Mouse (Mus musculus): ENCODE data around the gene Mier1. TPM values are rescaled to one million over a fixed set of nuclear protein-coding genes. Genes with fewer than 3 reads are reported as not detected.
"Not testable (repeated sequence)": the region's sequence is repeated elsewhere in the genome, so short reads cannot be mapped to it uniquely, and the experiment has no call there.

Mier1 gene
- polyA plus RNA-seq, 1 experiment from 2014 or later: 31.0 TPM

DNA sequence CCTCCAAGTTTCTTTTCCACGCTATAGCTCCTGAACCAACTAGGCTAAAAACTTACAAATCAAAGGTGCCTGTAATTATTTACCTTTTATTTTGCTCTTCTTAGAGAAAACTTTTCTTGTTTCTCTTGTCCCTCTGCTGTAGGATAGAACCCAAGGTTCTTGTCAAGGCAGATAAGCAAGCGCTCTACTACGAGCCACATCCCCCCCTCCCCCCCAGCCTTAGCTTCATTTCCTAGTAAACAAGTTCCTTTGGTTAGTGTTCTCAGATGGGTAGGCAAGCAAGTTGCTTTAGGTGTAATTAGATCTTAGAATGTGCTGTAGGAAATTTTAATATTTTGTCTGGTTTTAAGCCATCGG lies 5.8 kb downstream of the Mier1 start:
- H3K4me3 ChIP-seq: peak overlapping the region; percentile 91
- no peaks in the 10 kb centered on the region for H3K9me3 ChIP-seq (replicated peaks)
- H3K4me1 ChIP-seq: peaks cover 37% of the 10 kb centered on the region
- peaks cover 4% of the 10 kb centered on the region; the same call in 1 of the 2 replicates for H3K36me3 ChIP-seq
- peaks cover 5% of the 10 kb centered on the region; the same call in 1 of the 2 replicates for H3K27me3 ChIP-seq (ENCODE audit: low read depth, poor library complexity, severe bottlenecking)
- H3K27ac ChIP-seq (replicated peaks): peak overlapping the region; percentile 98
- 21% methylated on average over 4 of the region's 4 CpGs for WGBS
- DNase-seq (ENCODE audit: low spot score): no peak

DNA sequence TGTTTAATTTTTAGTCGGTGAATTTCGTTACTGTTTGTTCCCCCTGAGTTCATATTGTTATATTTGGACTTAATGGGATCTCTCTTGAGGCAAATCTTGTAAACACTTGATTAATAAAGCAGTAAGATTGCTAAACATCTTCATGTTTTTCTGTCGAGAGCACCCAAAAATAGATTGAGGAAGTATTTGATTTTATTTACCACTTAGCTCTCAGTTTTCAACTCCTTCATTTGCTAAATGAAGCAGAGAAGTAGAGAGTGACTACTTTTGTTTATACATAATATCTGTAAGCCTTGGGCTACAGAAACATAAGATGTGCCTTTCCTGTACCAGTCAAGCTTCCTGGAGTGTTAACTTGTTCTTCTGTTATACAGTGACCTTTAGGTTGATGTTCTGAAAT lies 6.2 kb downstream of the Mier1 start:
- peak overlapping the region; percentile 98; the same call in 1 of the 2 replicates for H3K27ac ChIP-seq (replicated peaks)
- H3K4me3 ChIP-seq: peak overlapping the region; percentile 91
- no peak for DNase-seq (ENCODE audit: low spot score)
- H3K9me3 ChIP-seq (replicated peaks): no peaks in the 10 kb centered on the region
- H3K36me3 ChIP-seq: peaks cover 4% of the 10 kb centered on the region; the same call in 1 of the 2 replicates
- peaks cover 33% of the 10 kb centered on the region for H3K4me1 ChIP-seq
- peaks cover 5% of the 10 kb centered on the region; the same call in 1 of the 2 replicates for H3K27me3 ChIP-seq (ENCODE audit: low read depth, poor library complexity, severe bottlenecking)
- 48% methylated on average over 3 of the region's 3 CpGs for WGBS

DNA sequence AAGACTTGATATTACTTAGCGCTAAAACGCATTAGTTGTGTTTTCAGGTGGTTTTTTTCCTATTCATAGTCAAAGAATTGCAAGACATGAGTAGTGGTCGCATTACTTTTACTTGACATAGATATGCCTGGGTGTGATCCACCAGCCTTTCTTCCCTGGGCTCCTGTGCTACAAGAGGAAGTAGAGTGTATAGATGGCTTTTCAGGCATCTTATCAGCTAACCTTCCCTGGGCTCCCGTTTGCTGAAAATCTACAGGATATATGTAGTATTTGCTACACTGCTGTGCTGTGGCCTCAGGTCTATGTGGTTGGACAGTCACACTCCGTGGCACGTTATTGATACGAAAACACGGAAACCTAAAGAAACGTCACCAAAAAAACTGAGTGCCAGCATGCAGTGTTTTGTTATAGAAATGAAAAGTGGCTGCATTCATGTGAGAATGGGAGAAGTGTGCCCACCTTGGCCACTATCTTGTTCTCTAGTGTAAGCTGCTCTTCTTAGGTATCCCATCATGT lies 6.7 kb downstream of the Mier1 start:
- H3K4me3 ChIP-seq: peak overlapping the region; percentile 91

DNA sequence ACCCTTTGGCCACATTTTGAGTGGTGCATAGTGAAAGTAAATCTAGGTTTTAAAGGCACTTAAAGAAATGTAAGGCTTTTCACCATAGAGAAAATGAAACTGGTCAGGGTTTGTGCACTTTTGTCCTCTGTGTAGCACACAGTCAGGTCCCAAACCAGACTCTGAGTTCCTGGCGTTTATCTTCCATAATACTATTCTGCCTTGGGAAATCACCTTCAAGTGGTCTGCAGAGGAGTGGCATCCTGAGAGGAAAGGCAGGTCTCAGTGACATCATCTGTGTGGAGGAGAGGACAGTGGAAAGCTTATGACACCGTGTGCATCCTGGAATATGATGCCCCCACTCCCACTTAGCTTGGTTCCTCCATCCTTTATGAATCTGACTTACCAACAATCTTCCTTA lies 8.9 kb downstream of the Mier1 start:
- H3K27me3 ChIP-seq (ENCODE audit: low read depth, poor library complexity, severe bottlenecking): peaks cover 2% of the 10 kb centered on the region; the same call in 1 of the 2 replicates
- H3K4me1 ChIP-seq: peaks cover 23% of the 10 kb centered on the region
- 85% methylated on average over 2 of the region's 2 CpGs for WGBS
- no peak overlapping the region for H3K27ac ChIP-seq (replicated peaks)
- no peaks in the 10 kb centered on the region for H3K36me3 ChIP-seq
- H3K9me3 ChIP-seq (replicated peaks): no peaks in the 10 kb centered on the region
- H3K4me3 ChIP-seq: no peak overlapping the region
- no peak for DNase-seq (ENCODE audit: low spot score)

More for the DNA sequence above, 6.7 kb downstream of the Mier1 start:
- H3K36me3 ChIP-seq: peaks cover 4% of the 10 kb centered on the region; the same call in 1 of the 2 replicates
- peaks cover 5% of the 10 kb centered on the region; the same call in 1 of the 2 replicates for H3K27me3 ChIP-seq (ENCODE audit: low read depth, poor library complexity, severe bottlenecking)
- no peak overlapping the region for H3K27ac ChIP-seq (replicated peaks)
- no peak for DNase-seq (ENCODE audit: low spot score)
- peaks cover 27% of the 10 kb centered on the region for H3K4me1 ChIP-seq
- 92% methylated on average over 9 of the region's 9 CpGs for WGBS
- H3K9me3 ChIP-seq (replicated peaks): no peaks in the 10 kb centered on the region

DNA sequence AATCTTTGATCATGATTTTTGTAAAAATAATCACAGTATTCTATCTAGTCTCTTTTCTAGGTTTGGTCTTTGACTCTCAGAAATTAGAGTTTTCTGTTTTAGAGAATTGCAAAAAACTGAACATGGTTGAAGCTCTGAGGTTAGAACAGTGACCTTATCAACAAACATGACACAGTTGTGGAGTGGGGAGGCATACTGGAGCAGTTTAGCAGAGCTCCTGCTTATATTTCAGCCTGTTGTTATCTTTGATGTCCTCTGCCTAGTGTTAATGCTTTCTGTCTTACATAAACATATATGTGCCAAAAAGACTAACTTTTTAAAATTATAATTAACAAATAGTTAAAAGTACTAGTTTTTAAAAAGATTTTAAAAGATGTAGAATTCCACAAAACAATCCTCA lies 9.4 kb downstream of the Mier1 start:
- DNase-seq (ENCODE audit: low spot score): no peak
- Histone ChIP-seq H3K9me3 (replicated peaks) (no peaks in the 10 kb centered on the region), H3K36me3 (no peaks in the 10 kb centered on the region), H3K27me3 (ENCODE audit: low read depth, poor library complexity, severe bottlenecking) (no peaks in the 10 kb centered on the region), H3K4me1 (peaks cover 21% of the 10 kb centered on the region), H3K4me3 (no peak overlapping the region), H3K27ac (replicated peaks) (no peak overlapping the region)

DNA sequence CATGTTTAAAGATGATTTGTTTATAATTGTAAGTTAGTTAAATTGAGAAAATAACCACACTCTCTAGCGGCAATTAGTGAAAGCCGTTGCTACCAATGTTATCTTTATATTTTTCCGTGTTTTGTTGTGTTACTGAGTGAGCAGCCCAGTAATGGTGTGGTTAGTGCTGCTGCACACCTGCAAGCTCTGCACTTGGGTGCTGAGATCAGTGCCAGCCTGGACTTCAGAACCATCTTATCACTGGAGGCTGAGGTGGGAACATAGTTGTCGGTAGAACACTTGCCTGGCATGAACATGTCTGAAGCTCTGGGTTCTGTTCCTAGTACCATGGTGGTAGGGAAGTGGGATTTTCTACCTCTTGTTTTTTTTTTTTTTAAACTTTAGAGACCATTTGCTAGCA lies 12.3 kb downstream of the Mier1 start:
- H3K36me3 ChIP-seq: peaks cover 9% of the 10 kb centered on the region
- H3K27ac ChIP-seq (replicated peaks): no peak overlapping the region
- H3K27me3 ChIP-seq (ENCODE audit: low read depth, poor library complexity, severe bottlenecking): no peaks in the 10 kb centered on the region
- H3K9me3 ChIP-seq (replicated peaks): no peaks in the 10 kb centered on the region
- H3K4me1 ChIP-seq: no peaks in the 10 kb centered on the region
- no peak overlapping the region for H3K4me3 ChIP-seq
- no peak for DNase-seq (ENCODE audit: low spot score)
- WGBS: 93% methylated on average over 4 of the region's 4 CpGs

DNA sequence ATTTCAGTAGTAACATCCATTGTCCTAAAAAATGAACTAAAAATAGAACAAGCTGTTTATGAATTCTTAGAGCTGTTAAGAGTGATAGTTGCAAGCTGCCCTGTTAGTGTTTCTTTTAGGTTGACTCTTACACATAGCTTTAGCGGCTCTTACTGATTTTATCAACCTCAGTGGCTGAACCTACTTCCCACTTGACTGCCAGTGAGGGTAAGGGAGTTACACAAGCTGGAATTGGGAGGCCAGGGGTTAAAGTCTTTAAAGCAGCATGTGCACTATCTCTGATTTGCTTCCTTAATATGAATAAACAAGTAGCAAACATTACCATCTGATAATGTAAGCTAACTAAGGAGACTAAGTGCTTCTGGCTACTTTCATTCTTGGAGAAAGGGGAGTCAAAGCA lies 22.8 kb downstream of the Mier1 start:
- Histone ChIP-seq H3K4me3 (no peak overlapping the region), H3K27me3 (ENCODE audit: low read depth, poor library complexity, severe bottlenecking) (no peaks in the 10 kb centered on the region), H3K27ac (replicated peaks) (no peak overlapping the region), H3K9me3 (replicated peaks) (no peaks in the 10 kb centered on the region), H3K4me1 (no peaks in the 10 kb centered on the region), H3K36me3 (peaks cover 83% of the 10 kb centered on the region)
- WGBS: 90% methylated on average over 1 of the region's 1 CpGs
- no peak for DNase-seq (ENCODE audit: low spot score)

DNA sequence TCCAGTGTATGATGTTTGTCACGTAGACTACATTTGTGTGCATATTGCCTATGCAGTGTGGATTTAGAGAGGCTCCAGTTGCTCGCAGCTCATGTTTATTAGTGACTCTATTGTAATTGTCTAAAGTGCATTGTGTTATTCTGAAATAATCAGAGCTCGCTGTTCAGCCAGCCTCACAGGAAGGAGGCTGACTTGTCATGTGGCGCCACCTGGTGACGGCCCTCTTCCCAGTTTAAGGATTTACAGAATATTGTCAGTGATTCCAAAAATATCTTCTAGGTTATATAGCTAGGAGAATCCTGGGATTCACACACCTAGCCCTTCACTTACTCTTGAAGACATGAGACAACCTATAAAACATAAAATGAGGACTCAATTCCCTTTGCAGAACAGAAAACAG lies 32.1 kb downstream of the Mier1 start:
- peak; percentile 59 for DNase-seq (ENCODE audit: low spot score)
- H3K4me3 ChIP-seq: no peak overlapping the region
- no peaks in the 10 kb centered on the region for H3K27me3 ChIP-seq (ENCODE audit: low read depth, poor library complexity, severe bottlenecking)
- peaks cover 90% of the 10 kb centered on the region for H3K36me3 ChIP-seq
- H3K9me3 ChIP-seq (replicated peaks): no peaks in the 10 kb centered on the region
- no peaks in the 10 kb centered on the region for H3K4me1 ChIP-seq
- no peak overlapping the region for H3K27ac ChIP-seq (replicated peaks)
- 58% methylated on average over 5 of the region's 5 CpGs for WGBS

DNA sequence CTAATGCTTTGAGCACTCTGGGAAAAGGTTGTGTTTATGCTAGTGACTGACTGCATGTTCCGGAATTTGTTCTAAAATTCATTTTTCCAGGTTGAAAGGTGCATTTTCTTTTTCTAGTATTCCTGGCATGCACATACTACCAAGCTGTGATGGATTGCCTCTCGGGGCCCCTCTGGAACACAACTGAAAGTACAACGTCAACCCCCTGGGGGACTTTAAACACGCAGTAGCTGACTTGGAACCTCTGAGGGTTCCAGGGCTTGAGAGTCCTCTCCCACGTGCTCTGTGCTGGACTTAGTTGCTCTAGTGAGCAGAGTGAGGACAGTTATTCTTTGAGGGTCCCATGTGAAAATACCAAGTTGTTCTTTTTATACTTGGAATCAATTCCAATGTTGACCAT lies 37.8 kb downstream of the Mier1 start:
- H3K4me3 ChIP-seq: no peak overlapping the region
- DNase-seq (ENCODE audit: low spot score): no peak
- H3K27ac ChIP-seq (replicated peaks): no peak overlapping the region
- no peaks in the 10 kb centered on the region for H3K27me3 ChIP-seq (ENCODE audit: low read depth, poor library complexity, severe bottlenecking)
- H3K9me3 ChIP-seq (replicated peaks): no peaks in the 10 kb centered on the region
- peaks cover 99% of the 10 kb centered on the region for H3K36me3 ChIP-seq
- no peaks in the 10 kb centered on the region for H3K4me1 ChIP-seq
- WGBS: 95% methylated on average over 5 of the region's 5 CpGs

DNA sequence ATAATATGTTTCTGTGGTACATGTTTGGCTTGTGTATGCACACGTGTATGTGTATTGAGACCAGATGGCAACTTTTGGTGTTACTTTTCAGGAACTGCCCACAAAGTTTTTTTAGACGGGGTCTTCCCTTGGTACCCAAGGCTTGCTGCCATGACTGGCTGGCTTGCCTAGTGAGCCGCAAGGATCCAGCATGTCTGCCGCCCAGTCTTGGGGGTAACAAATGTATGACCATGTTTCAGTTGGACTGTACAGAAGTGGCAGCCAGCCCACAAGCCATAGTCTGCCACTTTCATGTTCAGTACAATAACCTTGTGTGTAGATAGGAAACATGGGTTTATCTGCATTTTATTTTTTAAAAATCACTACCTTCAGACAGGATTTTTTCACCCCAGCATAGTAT lies 44.6 kb downstream of the Mier1 start:
- Histone ChIP-seq H3K4me3 (no peak overlapping the region), H3K36me3 (peaks cover 100% of the 10 kb centered on the region), H3K9me3 (replicated peaks) (no peaks in the 10 kb centered on the region), H3K27me3 (ENCODE audit: low read depth, poor library complexity, severe bottlenecking) (no peaks in the 10 kb centered on the region), H3K27ac (replicated peaks) (no peak overlapping the region), H3K4me1 (no peaks in the 10 kb centered on the region)
- no peak for DNase-seq (ENCODE audit: low spot score)
- WGBS: 92% methylated on average over 4 of the region's 4 CpGs

DNA sequence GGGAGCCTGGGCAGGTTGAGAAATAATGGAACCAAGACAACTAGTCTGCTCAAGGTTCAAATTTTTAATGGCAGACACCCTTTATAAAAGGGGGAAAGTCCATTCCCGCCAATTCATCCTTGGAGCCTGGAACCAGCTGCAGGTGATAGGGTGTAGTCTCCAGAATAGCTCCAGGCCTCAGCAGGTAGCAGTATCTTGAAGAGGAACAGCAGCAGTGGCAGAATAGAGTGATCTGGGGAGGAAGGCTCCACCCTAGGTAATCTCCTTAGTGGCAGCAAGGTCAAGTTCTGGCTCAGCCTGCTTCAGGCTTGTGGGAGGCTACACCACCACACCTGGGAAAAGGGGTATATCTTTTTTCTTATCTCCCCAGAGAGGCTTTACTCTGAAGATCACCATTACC lies 52.0 kb downstream of the Mier1 start:
- H3K9me3 ChIP-seq (replicated peaks); H3K27me3 ChIP-seq (ENCODE audit: low read depth, poor library complexity, severe bottlenecking); H3K4me1 ChIP-seq; H3K27ac ChIP-seq (replicated peaks); DNase-seq (ENCODE audit: low spot score); H3K4me3 ChIP-seq: not testable (repeated sequence)
- 97% methylated on average over 1 of the region's 1 CpGs for WGBS
- H3K36me3 ChIP-seq: peaks cover 67% of the 10 kb centered on the region

DNA sequence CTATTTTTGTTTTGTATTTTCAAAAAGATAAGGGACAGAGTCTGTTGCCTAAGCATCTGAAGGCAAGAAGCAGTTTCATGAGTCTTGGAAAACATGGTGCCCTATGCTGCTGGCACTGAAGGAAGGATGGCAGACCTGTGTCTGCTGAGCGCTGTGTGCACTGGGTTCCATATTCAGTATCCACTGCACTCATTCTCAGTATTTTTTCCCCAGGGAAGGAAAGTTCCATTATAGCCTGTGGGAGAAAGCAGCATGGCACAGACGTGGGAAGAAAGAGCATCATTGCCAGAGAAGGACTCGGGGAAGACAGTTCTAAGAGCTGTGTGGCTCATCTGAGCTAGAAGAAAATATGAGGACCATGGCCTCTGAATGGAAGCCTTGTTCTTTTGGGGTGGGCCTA lies 57.1 kb downstream of the Mier1 start:
- H3K4me3 ChIP-seq: no peak overlapping the region
- H3K9me3 ChIP-seq (replicated peaks): no peaks in the 10 kb centered on the region
- DNase-seq (ENCODE audit: low spot score): no peak
- H3K27me3 ChIP-seq (ENCODE audit: low read depth, poor library complexity, severe bottlenecking): no peaks in the 10 kb centered on the region
- H3K27ac ChIP-seq (replicated peaks): no peak overlapping the region
- no peaks in the 10 kb centered on the region for H3K4me1 ChIP-seq
- peaks cover 58% of the 10 kb centered on the region for H3K36me3 ChIP-seq
- WGBS: 95% methylated on average over 3 of the region's 3 CpGs

DNA sequence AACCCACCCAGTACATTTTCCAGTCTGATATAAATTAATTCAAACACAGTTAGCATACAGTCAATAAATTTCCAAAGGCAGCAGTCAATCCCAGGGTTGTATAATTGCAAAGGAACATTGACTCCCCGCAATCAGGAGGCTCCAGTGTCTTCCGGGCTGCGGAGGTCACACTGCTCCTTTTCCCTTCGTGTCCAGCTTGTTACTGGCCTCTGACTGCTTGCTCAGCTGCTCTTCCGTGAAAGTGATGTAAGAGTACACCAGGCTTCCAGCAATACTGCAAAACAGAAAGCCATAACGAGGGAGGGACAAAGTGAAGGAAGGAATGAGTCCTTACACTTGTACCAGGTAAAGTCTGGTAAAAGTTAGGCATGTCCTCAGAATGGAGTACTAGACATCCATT lies 59.3 kb downstream of the Mier1 start:
- no peak overlapping the region for H3K4me3 ChIP-seq
- no peaks in the 10 kb centered on the region for H3K4me1 ChIP-seq
- DNase-seq (ENCODE audit: low spot score): no peak
- H3K27me3 ChIP-seq (ENCODE audit: low read depth, poor library complexity, severe bottlenecking): no peaks in the 10 kb centered on the region
- WGBS: 89% methylated on average over 6 of the region's 6 CpGs
- H3K27ac ChIP-seq (replicated peaks): no peak overlapping the region
- peaks cover 79% of the 10 kb centered on the region for H3K36me3 ChIP-seq
- H3K9me3 ChIP-seq (replicated peaks): no peaks in the 10 kb centered on the region

DNA sequence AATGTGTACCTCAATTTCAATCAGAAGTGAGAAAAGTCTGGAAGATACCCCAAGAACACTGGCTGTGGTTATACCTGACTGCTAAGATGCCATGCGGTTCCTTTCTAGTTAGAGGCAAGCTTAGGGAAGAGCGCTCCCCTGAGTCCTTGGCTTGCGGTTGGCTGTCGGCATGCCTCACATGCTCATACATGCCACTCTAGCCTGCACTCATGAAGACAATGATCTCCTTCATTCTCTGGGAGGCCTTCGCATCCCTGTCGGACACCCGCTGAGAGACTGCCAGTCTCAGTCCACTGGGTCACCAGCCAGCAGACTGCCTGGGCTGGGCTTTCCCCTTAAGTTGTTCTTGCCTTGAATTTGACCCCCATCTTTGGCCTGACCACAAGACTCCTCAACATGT lies 59.8 kb downstream of the Mier1 start:
- Histone ChIP-seq H3K36me3 (peaks cover 80% of the 10 kb centered on the region), H3K4me3 (no peak overlapping the region), H3K27ac (replicated peaks) (no peak overlapping the region), H3K27me3 (ENCODE audit: low read depth, poor library complexity, severe bottlenecking) (no peaks in the 10 kb centered on the region), H3K9me3 (replicated peaks) (no peaks in the 10 kb centered on the region), H3K4me1 (no peaks in the 10 kb centered on the region)
- 88% methylated on average over 7 of the region's 7 CpGs for WGBS
- DNase-seq (ENCODE audit: low spot score): no peak
